Mouse (Mus musculus) brain, adult 10 weeks (tissue): ENCODE results near the gene Rbm24. TPM values are rescaled to one million over a fixed set of nuclear protein-coding genes. Genes with fewer than 3 reads are reported as not detected.

ENCODE experiments used
- polyA plus RNA-seq: library from polyadenylated mRNA; stranded (reverse); fragments of 350-450 nt; fragmentation: Illumina TruSeq; extraction: RNeasy Lipid Tissue Mini Kit (QIAGEN cat#74804); gene quantifications from one replicate; pipeline ENCODE4 v1.2.3, GENCODE M21; 2015; ENCODE audit warnings: low read depth, low replicate concordance

Gene Rbm24
- polyA plus RNA-seq: 17.5 TPM

DNA sequence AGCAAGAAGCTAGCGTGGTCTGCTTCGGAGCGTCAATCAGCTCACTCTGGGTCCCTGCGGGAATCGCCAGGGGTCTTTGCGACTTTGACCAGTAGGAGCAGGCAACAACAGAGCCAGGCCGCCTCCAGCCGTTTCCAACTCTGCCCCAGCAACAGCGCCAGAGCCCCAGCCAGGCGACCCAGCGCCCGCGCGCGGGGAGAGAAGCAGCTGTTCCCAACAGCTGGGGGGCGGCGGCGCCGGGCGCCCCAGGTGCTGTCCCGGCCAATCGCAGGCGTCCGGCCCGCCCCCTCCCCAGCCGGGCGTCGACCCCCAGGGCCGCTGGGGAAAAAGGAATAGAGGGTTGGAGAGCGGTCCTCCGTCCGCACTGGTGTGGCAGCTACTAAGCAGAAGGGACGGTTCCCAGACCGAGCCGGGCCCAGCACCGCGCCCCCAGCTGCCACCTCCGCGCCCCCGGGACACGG, at the start of gene Rbm24:
Gene Rbm24 (plus strand): TSS at position 294 of the 461 bp plus-strand sequence.

Other genes starting within 250 kb of the Rbm24 start
- 0.57 TPM for gene Stmnd1, start 144.7 kb upstream of the Rbm24 start, polyA plus RNA-seq
- gene Cap2, start 83.4 kb downstream of the Rbm24 start, polyA plus RNA-seq: 205 TPM